ENCODE assay signal across 18 mouse cellular contexts in the genomic region with DNA sequence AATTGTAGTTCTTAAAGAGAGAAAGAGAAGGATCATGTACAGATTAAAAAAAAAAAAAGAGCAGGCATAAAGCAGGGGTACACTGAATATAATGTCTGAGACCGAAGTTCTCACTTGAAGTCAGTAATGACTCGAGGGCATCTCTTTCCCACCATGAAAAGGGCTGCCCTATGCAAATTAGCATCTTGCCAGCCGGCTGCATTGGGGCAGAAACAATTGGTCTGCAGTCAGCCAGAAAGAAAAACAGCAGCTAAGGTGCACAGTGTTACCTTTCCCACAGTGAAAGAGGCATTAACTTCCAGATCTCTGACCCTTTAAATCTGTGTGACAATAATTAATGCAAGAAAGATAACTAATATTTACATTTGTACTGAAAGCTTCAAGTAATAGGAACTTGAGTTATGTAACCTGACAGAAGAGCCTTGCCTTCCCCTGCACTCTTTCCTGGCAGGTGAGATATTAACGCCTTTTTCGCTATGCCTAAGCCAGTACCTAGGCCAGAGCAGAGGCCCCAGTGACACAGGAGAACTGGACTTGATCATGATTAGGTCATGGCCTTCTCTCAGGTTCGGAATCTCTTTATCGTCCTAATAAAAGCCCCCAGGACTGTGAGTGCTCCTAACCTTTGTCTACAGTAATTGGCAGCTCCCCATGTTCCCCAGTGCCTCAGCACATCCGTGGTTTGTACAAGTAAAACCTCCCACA. TPM values are rescaled to one million over a fixed set of nuclear protein-coding genes. Genes with fewer than 3 reads are reported as not detected.
A peak's percentile ranks its signal among the peaks of the same experiment; 100 is the strongest.
DNase-seq lines count a peak whose midpoint lies in the region; ATAC-seq lines count a peak whose summit lies in the region.
"Had no signal": no experiment of that assay in that cellular context is flagged by ENCODE, and none has a peak within 500 bp of the region (broad histone marks: within the 10 kb centered on the region; RNA-seq: fewer than 3 reads in every experiment).

No protein-coding gene starts in this region.

- peak; percentile 46; the same call in 1 of the 2 replicates for ATAC-seq in hindbrain, embryonic 12.5 days (ENCODE audit: low FRiP score)
- ATAC-seq in hindbrain, embryonic 11.5 days (ENCODE audit: low FRiP score): no peak
- ATAC-seq in neural tube, embryonic 12.5 days (ENCODE audit: low FRiP score, low read depth): peak; percentile 56; the same call in 1 of the 2 replicates
- ATAC-seq in kidney, embryonic 15.5 days (replicated peaks; ENCODE audit: low FRiP score): peak; percentile 90
- ATAC-seq: inflammation-experienced regulatory T-cells, adult 6 months had no signal

- no peak overlapping the region for H3K9ac ChIP-seq in hindbrain, embryonic 12.5 days
- no peak overlapping the region for H3K9ac ChIP-seq in hindbrain, embryonic 11.5 days (ENCODE audit: low read depth, low read length)
- no peak overlapping the region for H3K9ac ChIP-seq in neural tube, embryonic 12.5 days
- H3K9ac ChIP-seq in kidney, embryonic 15.5 days: no peak overlapping the region
- H3K9ac ChIP-seq: limb, embryonic 13.5 days; liver, embryonic 15.5 days had no signal

- no peaks in the 10 kb centered on the region for H3K36me3 ChIP-seq in hindbrain, embryonic 12.5 days
- H3K36me3 ChIP-seq in hindbrain, embryonic 11.5 days (ENCODE audit: control insufficient read depth, insufficient read depth, low read length): no peaks in the 10 kb centered on the region
- H3K36me3 ChIP-seq in neural tube, embryonic 12.5 days: no peaks in the 10 kb centered on the region
- no peaks in the 10 kb centered on the region for H3K36me3 ChIP-seq in kidney, embryonic 15.5 days
- H3K36me3 ChIP-seq: G1E; limb, embryonic 13.5 days; liver, embryonic 15.5 days had no signal

- no peaks in the 10 kb centered on the region for H3K27me3 ChIP-seq in hindbrain, embryonic 12.5 days
- no peaks in the 10 kb centered on the region for H3K27me3 ChIP-seq in hindbrain, embryonic 11.5 days (ENCODE audit: control insufficient read depth, insufficient read depth, low read length)
- H3K27me3 ChIP-seq in neural tube, embryonic 12.5 days (replicated peaks): no peaks in the 10 kb centered on the region
- H3K27me3 ChIP-seq in kidney, embryonic 15.5 days: no peaks in the 10 kb centered on the region
- H3K27me3 ChIP-seq: limb, embryonic 13.5 days; liver, embryonic 15.5 days had no signal

- no peak overlapping the region for H3K4me2 ChIP-seq in hindbrain, embryonic 12.5 days (replicated peaks)
- H3K4me2 ChIP-seq in hindbrain, embryonic 11.5 days (replicated peaks; ENCODE audit: low read depth, low read length): no peak overlapping the region
- H3K4me2 ChIP-seq in neural tube, embryonic 12.5 days (replicated peaks): no peak overlapping the region
- H3K4me2 ChIP-seq in kidney, embryonic 15.5 days: no peak overlapping the region
- H3K4me2 ChIP-seq: limb, embryonic 13.5 days; liver, embryonic 15.5 days had no signal

- 41% methylated on average over 8 of the region's 8 CpGs for WGBS in hindbrain, embryonic 12.5 days
- 44% methylated on average over 8 of the region's 8 CpGs for WGBS in hindbrain, embryonic 11.5 days
- WGBS in neural tube, embryonic 12.5 days: 43% methylated on average over 8 of the region's 8 CpGs
- 29% methylated on average over 8 of the region's 8 CpGs for WGBS in kidney, embryonic 15.5 days

- H3K27ac ChIP-seq in hindbrain, embryonic 12.5 days: no peak overlapping the region
- no peak overlapping the region for H3K27ac ChIP-seq in hindbrain, embryonic 11.5 days (ENCODE audit: low read depth, low read length)
- H3K27ac ChIP-seq in neural tube, embryonic 12.5 days: no peak overlapping the region
- H3K27ac ChIP-seq in kidney, embryonic 15.5 days: no peak overlapping the region
- H3K27ac ChIP-seq: limb, embryonic 13.5 days; liver, embryonic 15.5 days had no signal

- no peak for DNase-seq in hindbrain, embryonic 11.5 days (ENCODE audit: low spot score)
- no peak for DNase-seq in neural tube, embryonic 10.5 days (ENCODE audit: extremely low spot score, low spot score)
- no peak for DNase-seq in spleen, postnatal 14 days (ENCODE audit: low spot score in 2 of 2)
- no peak for DNase-seq in testis, postnatal 10 days (ENCODE audit: low spot score)
- DNase-seq: lung, postnatal 14 days; right cerebral cortex, postnatal 4 days; thymus, postnatal 14 days had no signal

- peaks cover 8% of the 10 kb centered on the region; the same call in 1 of the 2 replicates for H3K4me1 ChIP-seq in hindbrain, embryonic 12.5 days
- no peaks in the 10 kb centered on the region for H3K4me1 ChIP-seq in hindbrain, embryonic 11.5 days (replicated peaks; ENCODE audit: control insufficient read depth, insufficient read depth, low read length)
- no peaks in the 10 kb centered on the region for H3K4me1 ChIP-seq in neural tube, embryonic 12.5 days
- H3K4me1 ChIP-seq in kidney, embryonic 15.5 days: no peaks in the 10 kb centered on the region
- H3K4me1 ChIP-seq: liver, embryonic 15.5 days had no signal

- no peaks in the 10 kb centered on the region for H3K9me3 ChIP-seq in hindbrain, embryonic 12.5 days (replicated peaks)
- no peaks in the 10 kb centered on the region for H3K9me3 ChIP-seq in hindbrain, embryonic 11.5 days (ENCODE audit: control insufficient read depth, low read length)
- H3K9me3 ChIP-seq in neural tube, embryonic 12.5 days: no peaks in the 10 kb centered on the region
- no peaks in the 10 kb centered on the region for H3K9me3 ChIP-seq in kidney, embryonic 15.5 days (replicated peaks)
- H3K9me3 ChIP-seq: limb, embryonic 13.5 days; liver, embryonic 15.5 days had no signal

- no peak overlapping the region for H3K4me3 ChIP-seq in hindbrain, embryonic 12.5 days
- H3K4me3 ChIP-seq in hindbrain, embryonic 11.5 days (ENCODE audit: low read depth, low read length): no peak overlapping the region
- H3K4me3 ChIP-seq in neural tube, embryonic 12.5 days: no peak overlapping the region
- no peak overlapping the region for H3K4me3 ChIP-seq in kidney, embryonic 15.5 days (replicated peaks)
- H3K4me3 ChIP-seq: limb, embryonic 13.5 days; liver, embryonic 15.5 days; myocyte had no signal

RNA-seq across cellular contexts. Expression of a gene that starts 34.2 kb away (rescaled TPM):
- polyA plus RNA-seq in hindbrain, embryonic 12.5 days (2016; fragmentation: Nextera tagmentation; extraction: Ambion mirVana): not detected in 2 replicates
- not detected in 2 replicates for polyA plus RNA-seq in hindbrain, embryonic 11.5 days (2014; fragmentation: Nextera tagmentation; extraction: Ambion mirVana)
- not detected in 2 replicates for polyA plus RNA-seq in neural tube, embryonic 12.5 days (2016; fragmentation: Nextera tagmentation; extraction: Ambion mirVana)
- polyA plus RNA-seq in kidney, embryonic 15.5 days (2015; fragmentation: Nextera tagmentation; extraction: Ambion mirVana): not detected in 2 replicates
- polyA plus RNA-seq: cerebellum, adult 2 months; embryonic facial prominence, embryonic 11.5 days; G1E; heart, postnatal 0 days; inflammation-experienced regulatory T-cells, adult 6 months; limb, embryonic 13.5 days; liver, embryonic 15.5 days; myocyte had no signal
